Mouse (Mus musculus) G1E-ER4 (cell line): Measurements from ENCODE around the gene C1ql4. TPM values are rescaled to one million over a fixed set of nuclear protein-coding genes. Genes with fewer than 3 reads are reported as not detected.

Experiments used
- GATA1 ChIP-seq: IDR thresholded peaks from one replicate; pipeline ENCODE4 v1.8.0; 2012; ENCODE audit warnings: low read length, inconsistent platforms
- polyA plus RNA-seq: library from polyadenylated mRNA; stranded (reverse); fragments of >175 nt; gene quantifications from 2 replicates; pipeline ENCODE4 v1.2.3, GENCODE M21; 2012

C1ql4 gene
- polyA plus RNA-seq, 1 experiment = not detected

DNA sequence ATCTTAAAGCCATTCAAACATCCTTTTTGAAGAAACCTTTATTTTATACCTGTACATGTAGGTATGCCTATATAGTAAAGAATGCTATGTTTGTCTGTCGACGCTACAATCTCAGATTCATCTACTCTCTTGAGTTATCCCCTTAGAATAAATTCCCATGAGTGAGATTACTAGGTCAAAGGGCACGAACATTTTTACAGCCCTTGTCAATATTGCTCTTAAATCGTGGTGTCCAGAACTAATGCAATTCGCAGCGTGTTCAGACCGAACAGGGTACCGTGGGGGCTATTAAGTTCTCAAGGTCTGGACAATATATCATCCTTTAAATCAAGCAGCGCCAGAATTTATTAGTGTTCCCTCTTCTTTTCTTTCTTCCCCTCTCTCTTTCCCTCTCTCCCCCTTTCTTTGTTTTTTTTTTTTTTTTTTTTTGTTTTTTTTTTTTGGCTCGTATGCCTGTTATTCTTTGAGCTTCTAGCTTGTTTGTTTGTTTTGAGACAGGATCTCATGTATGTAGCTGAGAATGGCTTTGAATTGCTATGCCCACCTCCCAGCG lies 25.3 kb upstream of the C1ql4 start:
- no peak for TF ChIP-seq GATA1

DNA sequence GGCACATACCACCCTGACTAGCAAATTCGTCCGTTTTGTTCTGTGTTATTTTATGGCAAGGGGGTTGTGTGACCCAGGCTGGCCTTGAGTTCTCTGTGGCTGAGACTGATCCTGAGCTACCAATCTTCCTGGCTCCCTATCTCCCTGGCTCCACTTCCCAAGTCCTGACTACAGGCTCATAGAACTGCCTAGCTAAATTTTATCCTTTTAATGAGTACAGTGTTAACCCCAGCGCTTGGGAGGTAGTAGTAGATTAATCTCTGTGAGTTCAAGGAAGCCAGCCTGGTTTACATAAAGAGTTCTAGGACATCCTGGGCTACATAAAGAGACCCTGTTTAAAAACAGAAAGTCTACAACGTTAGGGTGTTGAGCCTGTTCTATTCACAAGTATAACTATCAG lies 24.2 kb upstream of the C1ql4 start:
- no peak for TF ChIP-seq GATA1

DNA sequence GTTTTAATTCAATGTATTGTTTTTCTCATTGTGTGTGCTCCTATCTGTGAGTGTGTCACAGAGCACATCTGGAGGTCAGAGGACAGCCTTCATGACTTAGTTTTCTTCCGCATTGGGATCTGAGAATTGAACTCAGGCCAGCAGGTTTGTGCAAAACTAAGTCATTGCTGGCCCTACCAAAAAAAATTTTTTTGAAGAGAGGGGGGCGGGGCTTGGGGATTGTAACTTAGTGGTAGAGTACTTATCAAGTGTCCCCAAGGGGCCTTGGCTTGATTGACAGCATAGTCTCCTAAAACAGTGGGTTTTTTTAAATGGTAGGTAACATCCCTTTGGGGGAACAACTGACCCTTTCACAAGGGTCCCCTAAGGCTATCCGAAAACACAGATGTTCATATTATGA lies 23.5 kb upstream of the C1ql4 start:
- TF ChIP-seq GATA1 = no peak

DNA sequence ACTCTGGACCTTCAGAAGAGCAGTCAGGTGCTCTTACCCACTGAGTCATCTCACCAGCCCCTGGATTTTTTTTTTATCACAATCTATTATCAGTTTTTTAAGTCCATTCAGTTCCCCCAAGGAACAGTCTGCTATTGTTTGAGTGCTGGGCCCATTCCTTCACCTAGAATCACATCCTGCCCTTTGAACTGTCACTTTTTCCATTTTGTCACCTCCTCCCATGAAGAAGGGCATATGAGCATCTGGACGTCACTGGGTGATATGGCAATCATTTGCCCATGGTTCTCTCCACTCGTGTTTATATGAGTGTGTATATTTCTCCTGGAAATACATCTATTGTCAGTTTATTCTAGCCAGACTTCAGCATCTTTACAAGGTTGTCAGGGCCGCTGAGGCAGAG lies 20.2 kb upstream of the C1ql4 start:
- TF ChIP-seq GATA1 = no peak

DNA sequence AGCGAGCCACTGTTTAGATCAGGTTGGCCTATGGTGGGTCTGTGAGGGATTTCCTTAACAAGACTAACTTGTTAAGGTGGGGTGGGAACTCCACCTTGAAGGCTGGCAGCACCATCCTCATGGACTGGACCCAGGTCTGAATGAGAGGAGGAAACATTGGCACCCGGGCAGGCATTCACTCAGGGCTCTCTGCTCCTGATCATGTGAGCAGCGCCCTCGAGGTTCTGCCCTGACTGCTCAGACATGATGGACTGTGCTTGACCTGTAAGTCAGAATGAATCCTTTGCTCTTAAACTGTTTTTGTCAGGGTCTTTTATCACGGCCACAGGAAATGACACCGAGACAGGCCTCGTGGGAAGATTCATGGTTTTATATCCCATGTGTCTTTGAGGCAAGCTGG lies 17.6 kb upstream of the C1ql4 start:
- TF ChIP-seq GATA1 = no peak

DNA sequence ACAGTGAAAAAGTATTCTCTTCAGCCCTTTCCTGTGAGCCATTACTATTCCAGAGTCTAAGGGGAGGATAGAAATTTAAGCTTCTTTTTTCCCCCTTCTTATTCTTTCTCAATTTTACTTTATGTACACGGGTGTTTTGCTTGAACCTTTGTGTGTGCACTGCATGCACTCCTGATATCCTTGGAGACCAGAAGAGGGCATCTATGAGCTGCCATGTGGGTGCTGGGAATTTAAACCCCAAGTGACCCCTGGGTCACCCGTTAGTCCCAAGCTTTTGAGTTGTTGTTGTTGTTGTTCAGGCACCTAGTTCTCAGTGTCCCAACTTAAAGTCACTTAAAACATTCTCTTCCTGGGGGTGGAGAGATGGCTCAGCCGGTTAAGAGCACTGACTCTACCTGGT lies 12.4 kb upstream of the C1ql4 start:
- no peak for TF ChIP-seq GATA1

DNA sequence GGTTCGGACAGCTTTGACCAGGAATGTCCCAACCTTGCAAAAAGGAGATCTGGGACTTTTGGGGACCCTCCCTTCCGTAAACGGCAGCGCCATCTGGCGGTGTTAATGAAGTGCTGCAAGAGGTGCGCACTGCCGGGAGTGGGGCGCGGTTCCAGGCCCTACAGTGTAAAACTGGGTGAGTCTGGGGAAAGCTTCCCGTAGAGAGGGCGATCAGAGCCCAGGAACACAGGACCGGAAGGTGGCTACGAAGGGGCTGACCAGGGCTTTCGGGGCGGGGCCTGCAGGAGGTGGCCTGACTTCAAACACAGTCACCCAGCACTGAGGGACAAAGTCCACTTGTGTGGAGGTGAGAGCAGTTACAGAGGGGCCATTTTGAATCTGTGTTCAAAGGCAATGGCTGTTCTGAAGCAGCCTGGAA lies 11.5 kb upstream of the C1ql4 start:
- no peak for TF ChIP-seq GATA1

DNA sequence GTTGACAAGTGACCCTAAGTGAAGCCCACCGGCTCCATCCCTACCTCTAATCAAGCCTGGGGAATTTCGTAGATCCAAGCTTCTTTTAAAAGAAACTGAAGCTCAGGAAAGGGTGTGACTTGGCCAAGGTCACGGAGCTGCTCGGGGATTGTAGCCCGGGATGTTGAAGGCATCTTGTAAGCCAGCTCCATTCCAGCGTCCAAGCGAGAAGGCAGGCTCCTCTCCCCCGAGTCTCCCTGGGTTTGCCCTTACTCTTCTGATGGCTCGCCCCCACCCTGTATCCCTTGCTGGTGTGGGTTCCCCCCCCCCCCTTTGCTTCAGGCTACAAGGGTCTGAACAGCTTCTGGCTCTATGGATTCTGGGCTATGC lies 10.9 kb upstream of the C1ql4 start:
- TF ChIP-seq GATA1 = no peak

DNA sequence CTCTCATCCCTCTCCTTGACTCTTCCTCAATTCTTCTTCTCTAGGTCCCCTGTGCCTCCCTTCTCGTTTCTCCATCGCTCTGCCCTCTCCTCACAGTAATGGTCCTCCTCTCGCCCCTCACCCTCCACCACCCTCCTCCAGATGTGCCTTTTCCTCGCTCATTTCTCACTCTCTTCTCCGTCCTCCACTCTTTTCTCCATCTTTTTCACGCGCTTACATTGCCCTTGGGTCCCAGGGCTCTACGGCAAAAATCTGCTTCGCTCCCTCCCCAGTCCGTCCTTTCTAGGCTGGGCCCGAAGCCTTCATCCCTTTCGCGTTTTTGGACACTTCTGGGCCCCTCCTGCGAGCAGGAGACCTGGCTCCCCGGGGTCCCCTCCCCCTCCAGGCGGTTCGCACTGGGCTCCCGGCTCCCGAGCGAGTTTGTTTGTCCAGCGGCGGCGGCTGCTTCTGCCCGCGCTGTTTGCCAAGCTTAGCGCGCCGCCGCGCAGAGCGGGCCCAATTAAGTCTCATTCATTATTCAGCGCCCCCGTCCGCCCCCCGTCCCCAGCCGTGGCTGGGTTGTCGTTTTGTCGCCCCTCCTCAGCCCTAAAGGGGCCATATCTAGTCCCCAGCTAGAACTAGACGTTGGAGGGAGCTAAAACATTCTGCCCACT lies 10.3 kb upstream of the C1ql4 start:
- no peak for TF ChIP-seq GATA1

DNA sequence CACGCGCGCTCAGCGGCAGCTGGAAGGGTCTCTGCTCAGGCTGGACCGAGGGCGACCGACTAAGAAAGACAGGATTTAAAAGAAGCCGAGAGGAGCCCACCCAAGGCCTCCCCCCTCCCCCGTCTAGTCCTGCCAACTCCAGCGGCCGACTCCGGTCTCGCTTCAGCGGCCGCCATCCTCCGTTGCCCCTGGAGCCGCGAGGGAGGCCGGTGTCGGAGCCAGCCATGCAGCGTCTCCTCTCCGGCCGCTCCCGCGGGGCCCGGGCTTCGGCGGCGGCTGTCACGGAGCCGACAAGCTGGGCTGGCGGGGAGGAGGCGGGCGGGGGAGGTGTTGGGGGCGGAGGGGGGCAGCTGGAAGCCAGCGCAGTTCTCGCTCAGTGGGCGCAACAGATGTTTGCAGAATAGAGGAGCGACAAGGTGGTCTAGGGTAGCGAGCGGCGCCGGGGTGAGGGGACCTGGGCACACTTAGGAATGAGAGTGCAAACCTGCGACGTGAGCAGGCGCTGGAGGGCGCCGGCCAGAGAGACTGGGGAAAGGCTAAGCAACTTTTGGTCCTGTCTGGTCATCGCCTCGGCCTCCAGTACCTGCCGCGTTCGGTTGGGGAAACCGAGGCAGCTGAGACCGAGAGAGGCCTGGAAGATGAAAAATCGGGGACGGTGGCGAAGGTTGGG lies 9.3 kb upstream of the C1ql4 start:
- no peak for TF ChIP-seq GATA1

DNA sequence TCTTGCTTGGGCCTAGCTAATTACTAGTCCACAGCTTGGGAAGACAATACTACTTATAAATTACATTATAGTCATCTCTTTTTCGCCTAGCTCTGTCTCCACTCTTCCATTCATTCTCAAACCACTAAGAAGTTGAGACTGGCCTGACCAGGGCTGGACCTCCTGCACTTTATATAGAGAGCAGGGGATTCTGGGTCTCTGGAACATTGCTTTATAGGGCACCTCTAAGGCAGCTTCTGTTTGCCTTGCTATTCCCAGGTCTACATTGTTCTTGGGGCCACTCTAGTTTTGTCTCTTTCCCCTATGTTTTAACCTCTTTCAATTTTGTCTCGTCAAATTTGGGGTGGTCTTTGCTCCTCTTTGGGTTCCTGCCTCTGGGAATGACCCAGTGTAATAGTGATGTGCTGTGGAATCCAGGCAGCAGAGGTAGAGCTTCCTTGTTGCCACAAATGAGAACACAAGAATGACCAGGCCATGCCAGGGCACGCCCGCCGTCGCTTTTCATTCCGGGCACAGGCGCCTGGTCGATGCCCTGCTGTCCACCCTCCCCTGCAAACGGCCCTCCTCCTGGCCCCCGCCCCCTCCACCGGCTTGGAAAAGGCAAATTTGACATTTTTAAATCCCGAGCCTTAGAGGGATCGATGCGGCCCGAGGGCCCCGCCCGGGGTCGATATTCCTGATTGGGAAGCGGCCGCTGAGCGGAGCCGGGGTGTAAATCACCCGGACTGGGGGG lies 8.6 kb upstream of the C1ql4 start:
- TF ChIP-seq GATA1 = no peak

DNA sequence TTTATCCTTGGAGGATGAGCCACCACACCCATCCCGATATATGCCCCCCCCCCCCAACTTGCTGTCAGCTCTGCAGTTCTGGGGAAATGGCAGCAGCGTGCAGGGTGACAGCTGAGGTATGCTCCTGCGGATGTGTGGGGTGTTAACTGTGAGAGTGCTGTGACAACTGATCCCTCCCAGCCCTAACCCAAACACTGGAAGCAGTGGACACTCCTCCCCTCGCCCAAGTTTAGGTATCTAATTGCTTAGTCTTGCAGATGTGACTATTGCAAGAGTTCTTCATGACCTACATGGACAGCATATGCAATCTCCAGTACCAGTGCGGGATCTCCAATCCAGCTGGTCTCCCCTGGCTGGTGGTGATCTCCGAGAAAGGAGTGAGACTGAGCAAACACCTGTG lies 7.7 kb upstream of the C1ql4 start:
- no peak for TF ChIP-seq GATA1

DNA sequence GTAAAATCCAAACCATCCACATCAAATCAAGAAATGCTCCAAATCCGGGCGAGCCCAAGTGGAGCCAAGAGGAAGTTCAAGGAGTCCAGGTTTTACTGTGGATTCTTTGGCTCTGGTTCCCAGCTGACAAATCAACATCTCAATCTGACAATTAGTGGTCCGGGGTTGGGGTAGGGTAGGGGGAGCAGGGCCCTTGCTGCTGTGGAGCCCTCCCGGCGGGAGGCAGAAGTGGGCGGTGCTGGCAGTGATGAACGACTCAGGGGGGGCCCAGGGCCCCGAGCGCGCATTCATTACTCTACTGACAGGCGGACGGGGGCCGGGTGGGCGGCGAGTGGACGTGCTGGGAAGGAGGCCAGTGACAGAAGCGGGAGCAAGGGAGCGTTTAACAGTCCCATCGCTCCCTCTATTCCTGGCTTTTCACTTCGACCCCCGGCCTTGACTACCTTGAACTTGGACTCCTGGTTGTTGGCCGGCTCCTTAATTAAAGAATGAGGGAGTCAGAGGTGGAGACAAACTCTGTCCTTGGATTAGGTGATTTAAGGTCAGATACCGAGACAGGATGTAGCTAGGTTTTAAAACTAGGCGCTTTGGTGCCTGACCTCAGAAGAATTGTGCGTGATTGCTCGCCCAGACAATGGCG lies 7.1 kb upstream of the C1ql4 start:
- TF ChIP-seq GATA1 = no peak

DNA sequence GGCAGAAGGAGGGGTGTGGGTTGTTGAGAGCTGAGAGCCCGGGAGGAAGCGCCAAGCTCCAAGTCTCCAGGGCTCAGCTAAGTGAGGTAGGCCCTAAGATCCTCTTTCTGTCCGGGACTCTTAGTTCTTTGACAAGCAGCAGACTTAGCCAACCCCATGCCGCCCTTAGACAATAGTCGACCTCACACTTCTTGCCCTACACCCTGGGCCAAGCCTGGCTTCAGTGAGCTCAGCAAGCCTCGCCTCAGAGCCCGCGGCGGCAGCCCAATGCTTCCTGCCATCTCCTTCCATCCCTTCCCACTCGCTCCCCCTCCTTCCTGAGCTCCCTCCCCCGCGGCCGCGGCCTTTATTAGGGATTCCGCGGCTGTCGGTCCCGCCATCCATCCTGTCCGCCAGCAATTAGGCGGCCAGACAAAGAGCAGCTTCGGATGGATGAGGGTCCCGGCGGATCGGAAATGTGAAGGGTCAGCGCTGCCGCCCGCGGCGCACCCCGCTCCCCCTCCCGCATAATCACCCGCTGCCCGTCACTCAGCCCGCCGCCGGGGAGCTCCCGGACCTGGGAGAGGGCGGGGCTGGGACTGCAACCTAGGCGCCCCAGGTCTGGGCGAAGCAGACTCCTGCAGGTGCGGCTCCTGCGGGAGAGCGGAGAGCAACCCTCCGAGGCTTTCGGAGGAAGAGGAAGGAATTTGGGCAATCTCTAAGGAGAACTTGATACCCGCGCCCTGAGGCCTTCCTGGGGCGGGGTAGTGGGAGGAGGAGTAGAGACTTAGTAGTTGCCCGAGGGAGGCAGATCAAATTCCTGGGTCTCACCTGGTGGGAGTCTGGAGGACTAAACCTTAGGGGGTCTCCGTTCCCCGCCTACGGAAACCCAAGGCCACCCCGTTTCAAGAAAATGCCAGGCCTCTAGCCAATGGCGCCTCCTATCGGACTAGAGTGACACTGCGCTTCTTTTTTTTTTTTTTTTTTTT lies 6.0 kb upstream of the C1ql4 start:
- TF ChIP-seq GATA1 = no peak

DNA sequence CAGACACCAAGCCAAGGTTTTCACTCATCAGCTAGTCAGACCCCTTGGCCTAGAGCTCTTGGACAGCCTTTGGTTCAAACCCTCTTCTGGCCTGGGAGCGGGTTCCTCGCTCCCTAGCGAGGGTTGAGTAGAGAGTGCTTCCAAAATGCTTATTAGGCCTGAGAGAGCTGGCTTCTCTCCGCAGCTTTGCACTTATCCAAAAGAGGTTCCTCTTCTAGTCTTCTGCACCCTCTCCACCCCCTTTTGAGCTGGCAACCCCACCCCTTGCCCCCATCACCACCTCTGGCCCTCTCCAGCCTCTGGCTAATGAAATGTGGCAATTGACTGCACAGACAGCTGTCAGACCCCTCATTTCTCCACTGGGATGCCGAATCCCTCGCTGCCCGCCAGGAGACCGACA lies 5.3 kb upstream of the C1ql4 start, which contains the start of gene Dnajc22:
Gene Dnajc22, plus strand, starts transcription at position 301 of the 400 bp plus-strand sequence.
- TF ChIP-seq GATA1 = no peak
